Mouse (Mus musculus): ENCODE measurements around the gene Hoxd12. TPM values are rescaled to one million over a fixed set of nuclear protein-coding genes. Genes with fewer than 3 reads are reported as not detected.

Hoxd12 gene
- total RNA-seq, 2 experiments from 2014 or later = not detected

DNA sequence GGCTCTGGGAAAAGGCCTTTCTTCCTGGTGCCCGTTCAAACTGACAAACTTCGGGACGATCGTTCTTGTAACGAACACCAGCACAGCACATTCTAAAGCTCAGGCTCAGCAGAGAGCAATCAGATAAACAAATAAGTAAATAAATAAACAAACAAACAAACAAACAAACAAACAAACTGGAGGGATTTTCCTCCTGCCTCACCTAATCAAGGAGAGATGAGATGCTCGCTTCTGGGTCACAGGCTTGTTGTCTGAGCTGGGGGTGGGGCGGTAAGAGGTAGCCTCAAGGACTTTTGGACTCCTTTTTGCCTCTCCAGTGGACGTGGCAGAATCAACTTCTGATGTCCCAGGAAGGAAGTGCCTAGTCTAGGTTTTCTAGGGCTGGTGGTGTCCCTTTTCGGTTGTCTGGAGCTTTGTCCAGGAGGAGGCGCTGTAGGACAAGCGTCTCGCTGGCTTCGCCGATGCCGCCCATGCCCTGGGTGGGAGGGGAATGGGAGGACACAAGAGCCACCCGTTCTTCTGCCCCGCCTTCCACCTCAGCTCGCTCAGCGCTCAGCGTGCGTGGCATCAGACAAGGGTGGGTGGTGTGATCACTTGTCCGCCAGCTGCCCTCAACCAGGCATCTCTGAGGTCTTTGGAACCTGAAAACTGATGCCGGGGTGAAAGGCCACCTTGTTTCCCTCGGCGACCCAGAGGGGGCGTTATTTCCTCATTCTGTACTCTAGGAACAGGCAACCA, 40.9 kb downstream of the Hoxd12 start:
- peak; percentile 62 to 79 for DNase-seq (ENCODE audit: low spot score in 2 of 2)
- intact Hi-C loops (cut with DNase I) = loop anchor here (1.0 to 2.0 kb wide), 3 partner anchors 249 to 422 kb away; no protein-coding TSS in a partner anchor

DNA sequence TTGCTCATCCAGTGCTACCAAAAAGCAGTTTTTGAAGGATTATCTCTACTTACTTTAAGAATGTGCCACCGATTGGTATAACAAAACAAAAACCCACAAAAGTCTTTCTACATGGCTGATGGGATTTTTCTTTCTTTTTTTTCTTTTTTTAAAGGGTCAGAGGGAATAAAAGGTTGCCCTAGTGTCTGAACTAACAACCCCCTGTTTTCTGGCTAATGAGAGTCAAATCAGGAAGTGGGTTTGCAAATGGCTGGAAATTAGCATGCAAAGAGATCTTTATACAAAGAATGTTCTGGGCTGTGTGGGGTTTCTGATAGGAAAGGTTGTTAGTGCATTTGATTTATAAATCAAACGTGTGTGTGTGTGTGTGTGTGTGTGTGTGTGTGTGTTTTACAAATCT, 45.6 kb downstream of the Hoxd12 start:
- no peak for DNase-seq (ENCODE audit: low spot score in 2 of 2)
- intact Hi-C loops (cut with DNase I) = no loop called here

DNA sequence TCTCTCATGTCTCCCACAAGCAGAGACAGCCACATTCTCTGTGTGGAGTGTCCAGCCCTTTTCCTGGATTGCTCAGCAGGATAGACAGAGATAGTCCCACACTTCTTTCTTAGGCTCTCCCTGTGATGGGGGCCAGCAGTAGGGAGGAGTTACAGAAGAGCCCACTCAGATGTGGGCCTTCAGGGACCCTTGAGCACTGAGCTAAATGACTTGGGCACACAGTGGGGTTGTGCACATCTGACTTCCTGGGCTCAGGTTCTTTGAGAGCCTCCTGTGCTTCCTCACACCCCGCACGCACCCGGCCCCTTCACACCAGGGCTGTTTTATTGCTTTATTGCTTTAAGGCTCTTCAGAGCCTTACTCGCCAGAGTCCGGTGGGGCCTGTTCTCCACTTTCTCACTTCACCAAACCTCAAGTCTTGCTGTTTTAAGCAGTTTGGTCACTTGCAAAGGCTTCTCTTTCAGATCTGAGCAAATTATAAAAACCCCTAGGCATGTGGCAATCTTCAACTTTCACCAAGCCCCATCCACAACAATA, 46.2 kb downstream of the Hoxd12 start:
- intact Hi-C loops (cut with DNase I) = no loop called here
- DNase-seq (ENCODE audit: low spot score in 2 of 2) = no peak

DNA sequence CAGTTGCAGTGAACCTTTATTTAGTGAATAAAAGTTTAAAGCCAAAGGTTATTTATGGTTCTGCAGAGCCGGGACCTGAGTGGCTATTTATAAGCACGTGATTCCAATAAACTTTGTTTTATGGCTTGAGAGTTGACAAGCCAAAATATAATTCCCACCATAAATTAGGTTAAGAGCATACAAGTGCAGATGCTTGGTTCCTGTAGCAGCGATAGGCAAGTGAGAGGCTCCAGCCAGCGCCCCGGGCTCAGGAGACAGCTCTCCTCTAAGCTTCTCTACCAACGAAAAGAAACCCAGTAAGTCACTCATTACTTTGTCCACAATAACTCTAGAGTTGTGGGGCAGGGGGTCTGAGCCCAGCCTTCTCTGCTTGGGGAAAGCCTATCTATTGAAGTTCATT, 47.1 kb downstream of the Hoxd12 start:
- DNase-seq (ENCODE audit: low spot score in 2 of 2) = no peak
- intact Hi-C loops (cut with DNase I) = no loop called here

DNA sequence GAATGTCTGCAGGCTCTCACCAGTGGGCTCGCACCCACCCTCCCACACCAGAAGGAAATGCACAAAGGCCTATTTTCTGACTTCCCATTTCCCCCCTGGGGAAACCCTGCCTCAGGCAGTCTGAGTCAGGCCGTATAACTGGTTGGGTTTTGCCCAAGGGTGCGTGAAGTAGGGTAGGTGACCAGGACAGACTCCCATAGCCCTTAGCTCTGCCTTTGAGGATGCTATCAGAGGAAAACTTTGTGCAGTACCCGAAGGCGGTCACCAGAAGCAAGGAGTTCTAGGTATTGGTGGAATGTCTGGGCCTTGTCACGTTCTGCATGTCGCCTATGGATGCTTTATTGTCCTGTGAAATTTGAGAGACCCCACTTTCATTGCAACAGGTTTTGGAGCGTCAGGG, 48.1 kb downstream of the Hoxd12 start:
- intact Hi-C loops (cut with DNase I) = no loop called here
- DNase-seq (ENCODE audit: low spot score in 2 of 2) = no peak

DNA sequence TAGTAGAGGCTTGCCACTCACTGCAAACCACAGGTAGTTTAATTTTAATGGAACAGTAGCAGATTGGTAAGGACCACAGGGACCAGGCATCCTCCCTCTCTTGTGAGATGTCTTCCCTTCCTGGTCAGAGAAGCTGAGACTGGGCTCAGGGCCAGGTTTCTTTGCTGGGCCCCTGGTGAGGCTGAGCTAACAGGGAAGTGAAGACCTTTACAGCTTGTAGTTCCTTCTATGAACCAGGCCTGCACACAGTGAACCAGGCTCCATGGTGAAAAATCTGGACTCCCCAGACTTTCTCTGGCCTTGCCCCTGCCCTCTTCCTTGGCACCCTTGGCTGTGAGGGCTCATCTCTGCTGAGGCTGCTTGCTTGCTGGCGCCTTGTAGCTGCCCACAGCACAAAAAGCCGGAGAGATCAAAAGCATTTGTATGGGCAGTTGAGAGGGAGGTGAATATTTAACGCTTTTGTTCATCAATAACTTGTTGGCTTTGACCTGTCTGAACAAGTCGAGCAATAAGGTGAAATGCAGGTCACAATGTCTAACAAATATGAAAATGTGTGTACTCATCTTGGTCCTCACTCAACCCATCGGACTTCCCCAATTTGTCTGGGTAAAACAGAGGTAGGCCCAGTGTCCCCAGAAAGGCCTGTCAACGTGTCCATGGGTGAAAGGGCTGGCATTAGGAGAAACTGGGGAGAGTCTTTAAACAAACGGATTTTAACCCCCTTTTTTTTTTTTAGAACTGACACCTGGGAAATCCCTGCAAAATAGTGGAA, 49.6 kb downstream of the Hoxd12 start:
- DNase-seq (ENCODE audit: low spot score in 2 of 2) = no peak
- intact Hi-C loops (cut with DNase I) = no loop called here

DNA sequence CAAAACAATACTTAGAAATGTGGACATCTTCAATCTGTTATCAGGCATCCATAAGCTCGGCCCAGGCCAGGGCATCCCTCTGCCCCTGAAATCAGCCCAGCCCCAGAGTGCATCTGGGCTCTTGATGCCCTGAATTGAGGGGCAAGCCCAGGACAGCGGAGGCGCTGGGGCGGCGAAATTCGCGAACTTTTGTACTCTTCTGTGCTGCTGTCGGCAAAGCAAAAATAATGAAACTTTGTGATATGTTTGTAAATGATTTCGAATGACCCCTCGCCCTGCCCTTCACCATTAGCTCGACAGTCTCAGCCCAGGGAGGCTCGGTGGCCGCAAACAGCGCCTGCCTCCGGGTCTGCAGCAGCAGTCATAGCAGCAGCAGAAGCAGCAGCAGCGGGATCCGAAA, 50.4 kb downstream of the Hoxd12 start:
- DNase-seq (ENCODE audit: low spot score in 2 of 2) = no peak
- intact Hi-C loops (cut with DNase I) = no loop called here

DNA sequence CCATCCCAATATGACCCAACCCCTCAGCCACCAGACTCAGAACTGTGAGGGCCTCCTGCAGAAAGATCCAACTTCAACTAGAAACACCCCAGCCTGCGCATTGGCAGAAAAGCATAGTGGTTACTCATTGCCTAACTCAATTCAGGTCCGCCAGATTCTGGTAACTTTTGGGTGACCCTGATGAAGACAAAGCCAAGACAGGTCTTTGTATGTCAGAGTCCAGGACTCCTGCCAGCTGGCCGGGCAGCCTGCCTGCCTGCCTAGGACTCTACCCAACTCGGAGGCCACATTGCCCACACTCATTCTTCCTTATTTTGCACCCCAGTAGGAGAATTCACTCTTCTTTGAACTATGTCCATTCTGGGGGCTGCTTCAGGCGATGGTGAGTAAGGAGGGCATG, 51.7 kb downstream of the Hoxd12 start, which contains the start of gene Gm28230:
Gm28230 (plus strand) TSS at position 178 of the 400 bp plus-strand sequence.
- intact Hi-C loops (cut with DNase I) = no loop called here
- DNase-seq (ENCODE audit: low spot score in 2 of 2) = no peak

DNA sequence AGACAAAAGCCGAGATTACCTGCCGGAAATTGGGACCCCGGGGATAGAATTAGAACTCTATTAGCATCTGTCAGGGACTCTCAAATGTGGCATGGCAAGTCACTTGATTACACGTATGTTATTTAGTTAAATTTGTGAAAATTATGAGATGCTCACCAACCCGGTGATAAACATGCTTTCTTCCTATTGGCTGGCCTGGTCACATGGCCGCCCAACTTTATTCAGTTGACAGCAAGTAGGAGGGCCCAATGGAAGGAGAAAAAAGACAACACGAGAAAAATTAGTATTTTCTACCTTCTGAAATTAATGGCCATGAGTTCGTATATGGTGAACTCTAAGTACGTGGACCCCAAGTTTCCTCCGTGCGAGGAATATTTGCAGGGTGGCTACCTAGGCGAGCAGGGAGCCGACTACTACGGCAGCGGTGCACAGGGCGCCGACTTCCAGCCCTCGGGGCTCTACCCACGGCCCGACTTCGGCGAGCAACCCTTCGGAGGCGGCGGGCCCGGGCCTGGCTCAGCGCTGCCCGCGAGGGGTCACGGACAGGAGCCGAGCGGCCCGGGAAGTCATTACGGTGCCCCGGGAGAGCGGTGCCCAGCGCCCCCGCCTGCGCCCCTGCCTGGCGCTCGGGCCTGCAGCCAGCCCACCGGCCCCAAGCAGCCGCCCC, 52.3 kb downstream of the Hoxd12 start:
- no peak for DNase-seq (ENCODE audit: low spot score in 2 of 2)

More for the DNA sequence above, 52.3 kb downstream of the Hoxd12 start:
- intact Hi-C loops (cut with DNase I) = no loop called here

Small RNA genes lying within 50 kb of the gene (microRNA-seq; reads per million reads assigned to microRNA genes)
- gene Gm44463 = 0 reads per million in 2 experiments
- 27.7 to 39.7 reads per million in 2 experiments for gene Mir10b

Other genes starting within 250 kb of the Hoxd12 start
- 10 to 100 TPM; 68.4 to 72.1 TPM for gene Lnpk, start 95.6 kb upstream of the Hoxd12 start, total RNA-seq (2021)
- gene Evx2, start 15.5 kb upstream of the Hoxd12 start, total RNA-seq (2021) = not detected
- not detected for gene Hoxd13, start 6.7 kb upstream of the Hoxd12 start, total RNA-seq (2021)
- not detected for gene Hoxd11, start 4.5 kb downstream of the Hoxd12 start, total RNA-seq (2021)
- not detected for gene Hoxd10, start 16.9 kb downstream of the Hoxd12 start, total RNA-seq (2021)
- gene Hoxd9, start 22.7 kb downstream of the Hoxd12 start, total RNA-seq (2021) = not detected
- gene Hoxd8, start 29.6 kb downstream of the Hoxd12 start, total RNA-seq (2021) = not detected
- not detected for gene Hoxd3, start 36.9 kb downstream of the Hoxd12 start, total RNA-seq (2021)
- gene Hoxd4, start 36.9 kb downstream of the Hoxd12 start, total RNA-seq (2021) = not detected
- not detected for gene Gm28230, start 51.7 kb downstream of the Hoxd12 start, total RNA-seq (2021)
- gene Hoxd1, start 88.0 kb downstream of the Hoxd12 start, total RNA-seq (2021) = not detected
- gene Mtx2, start 150.8 kb downstream of the Hoxd12 start, total RNA-seq (2021) = 10 to 100 TPM; 47.4 to 54.9 TPM